Mouse (Mus musculus) CH12.LX (cell line): ENCODE results near the gene Thsd4. TPM values are rescaled to one million over a fixed set of nuclear protein-coding genes. Genes with fewer than 3 reads are reported as not detected.
A peak's percentile ranks its signal among the peaks of the same experiment; 100 is the strongest.

Source experiments
- DNase-seq: peaks from one replicate; pipeline ENCODE4 v3.0.0-alpha.2; 2013; ENCODE audit errors: extremely low read depth
- H3K27ac ChIP-seq: 2 replicates; pipeline ENCODE4 v1.5.1; 2012; ENCODE audit warnings: low read depth, mild to moderate bottlenecking, control low read depth, moderate library complexity; ENCODE audit not compliant: insufficient read depth
- H3K27me3 ChIP-seq: replicated peaks from 2 replicates; pipeline ENCODE3; 2012; ENCODE audit warnings: inconsistent platforms
- H3K36me3 ChIP-seq, 2 experiments: replicated peaks in 1 of 2; 2 replicates each; pipeline versions ENCODE3 to v1.6.1; 2012; ENCODE audit warnings: inconsistent platforms in 1 of 2, low read length in 1 of 2, mild to moderate bottlenecking in 1 of 2, mixed read lengths in 1 of 2, moderate library complexity in 1 of 2; ENCODE audit not compliant: control insufficient read depth in 1 of 2, insufficient read depth in 1 of 2
- H3K4me1 ChIP-seq, 2 experiments: 2 replicates each; pipeline ENCODE4 v1.6.1; 2012; ENCODE audit warnings: inconsistent platforms in 1 of 2, moderate library complexity in 1 of 2; ENCODE audit not compliant: insufficient read depth in 2 of 2, control insufficient read depth in 1 of 2
- H3K4me2 ChIP-seq: 2 replicates; pipeline ENCODE4 v1.6.1; 2012; ENCODE audit warnings: low read depth, mild to moderate bottlenecking, control low read depth; ENCODE audit not compliant: poor library complexity, insufficient read depth, severe bottlenecking
- H3K4me3 ChIP-seq, 3 experiments: fragments of 150-350 bp in 1 of 3; sonication (generic) in 1 of 3; replicated peaks in 1 of 3; 2 replicates each; pipeline versions ENCODE3 to v1.5.1; 2011 to 2012; ENCODE audit warnings: low read depth in 2 of 3, low read length in 2 of 3, mild to moderate bottlenecking in 2 of 3, moderate library complexity in 2 of 3, control low read depth in 1 of 3, improper control_type of control experiment in 1 of 3, inconsistent platforms in 1 of 3, mixed read lengths in 1 of 3; ENCODE audit not compliant: poor library complexity in 1 of 3
- H3K79me2 ChIP-seq: replicated peaks from 2 replicates; pipeline ENCODE4 v1.6.1; 2012; ENCODE audit warnings: mild to moderate bottlenecking, moderate library complexity; ENCODE audit not compliant: control insufficient read depth, poor library complexity, insufficient read depth, severe bottlenecking; ENCODE audit errors: extremely low read depth
- H3K9ac ChIP-seq: 2 replicates; pipeline ENCODE4 v1.6.1; 2012; ENCODE audit warnings: low read depth, mild to moderate bottlenecking, control low read depth, moderate library complexity; ENCODE audit not compliant: insufficient read depth
- H3K9me3 ChIP-seq: replicated peaks from 2 replicates; pipeline ENCODE3; 2012; ENCODE audit warnings: low read length, inconsistent platforms, mixed read lengths
- BHLHE40 ChIP-seq: IDR thresholded peaks from 2 replicates; pipeline ENCODE4 v1.6.1; 2011; ENCODE audit warnings: mild to moderate bottlenecking, low read depth, low read length, improper control_type of control experiment
- CHD1 ChIP-seq: IDR thresholded peaks from 2 replicates; pipeline ENCODE4 v1.6.1; 2012; ENCODE audit warnings: low read depth, low read length, improper control_type of control experiment, inconsistent platforms
- CHD2 ChIP-seq: IDR thresholded peaks from 2 replicates; pipeline ENCODE4 v1.6.1; 2011; ENCODE audit warnings: low read length, improper control_type of control experiment
- E2F4 ChIP-seq: IDR thresholded peaks from 2 replicates; pipeline ENCODE4 v1.6.1; 2011; ENCODE audit warnings: low read depth, low read length, improper control_type of control experiment; ENCODE audit not compliant: insufficient replicate concordance
- EP300 ChIP-seq: IDR thresholded peaks from 2 replicates; pipeline ENCODE4 v1.6.1; 2011; ENCODE audit warnings: low read length, improper control_type of control experiment
- ETS1 ChIP-seq: conservative IDR thresholded peaks from 2 replicates; pipeline ENCODE4 v1.6.1; 2012; ENCODE audit warnings: low read depth, mild to moderate bottlenecking, inconsistent platforms, low read length, improper control_type of control experiment, moderate library complexity
- GABPA ChIP-seq: IDR thresholded peaks from 2 replicates; pipeline ENCODE4 v1.6.1; 2012; ENCODE audit warnings: low read depth, low read length, improper control_type of control experiment, inconsistent platforms; ENCODE audit not compliant: insufficient replicate concordance
- IRF4 ChIP-seq: IDR thresholded peaks from 2 replicates; pipeline ENCODE4 v1.6.1; 2014; ENCODE audit warnings: low read depth, mild to moderate bottlenecking, inconsistent platforms, low read length, improper control_type of control experiment
- JUN ChIP-seq: IDR thresholded peaks from 2 replicates; pipeline ENCODE4 v1.6.1; 2011; ENCODE audit warnings: low read depth, mild to moderate bottlenecking, low read length, improper control_type of control experiment, moderate library complexity; ENCODE audit not compliant: insufficient read depth
- JUND ChIP-seq: conservative IDR thresholded peaks from 2 replicates; pipeline ENCODE4 v1.6.1; 2011; ENCODE audit warnings: low read depth, low read length, improper control_type of control experiment
- KAT2A ChIP-seq: IDR thresholded peaks from 2 replicates; pipeline ENCODE4 v1.6.1; 2012; ENCODE audit warnings: low read length, improper control_type of control experiment, inconsistent platforms; ENCODE audit not compliant: insufficient replicate concordance
- MAFK ChIP-seq: IDR thresholded peaks from 2 replicates; pipeline ENCODE4 v1.6.1; 2011; ENCODE audit warnings: low read length, improper control_type of control experiment; ENCODE audit not compliant: insufficient replicate concordance
- MAZ ChIP-seq: IDR thresholded peaks from 2 replicates; pipeline ENCODE4 v1.6.1; 2012; ENCODE audit warnings: low read depth, mild to moderate bottlenecking, inconsistent platforms, low read length, improper control_type of control experiment, moderate library complexity
- MYC ChIP-seq: IDR thresholded peaks from 2 replicates; pipeline ENCODE4 v1.6.1; 2011; ENCODE audit warnings: low read depth, mild to moderate bottlenecking, improper control_type of control experiment, low read length
- NELFE ChIP-seq: IDR thresholded peaks from 2 replicates; pipeline ENCODE4 v1.6.1; 2011; ENCODE audit warnings: low read depth, low read length, improper control_type of control experiment
- PAX5 ChIP-seq: IDR thresholded peaks from 2 replicates; pipeline ENCODE4 v1.6.1; 2012; ENCODE audit warnings: low read length, inconsistent platforms, mixed read lengths
- POLR2AphosphoS2 ChIP-seq: IDR thresholded peaks from 2 replicates; pipeline ENCODE4 v1.6.1; 2011; ENCODE audit warnings: low read depth, low read length, improper control_type of control experiment
- RAD21 ChIP-seq: IDR thresholded peaks from 2 replicates; pipeline ENCODE4 v1.6.1; 2011; ENCODE audit warnings: low read depth, mild to moderate bottlenecking, low read length, improper control_type of control experiment, moderate library complexity
- RCOR1 ChIP-seq: conservative IDR thresholded peaks from 2 replicates; pipeline ENCODE4 v1.6.1; 2012; ENCODE audit warnings: low read depth, mild to moderate bottlenecking, inconsistent platforms, low read length, improper control_type of control experiment
- SIN3A ChIP-seq: IDR thresholded peaks from 2 replicates; pipeline ENCODE4 v1.6.1; 2012; ENCODE audit warnings: low read length, improper control_type of control experiment, inconsistent platforms
- SMC3 ChIP-seq: IDR thresholded peaks from 2 replicates; pipeline ENCODE4 v1.6.1; 2011; ENCODE audit warnings: low read depth, low read length, improper control_type of control experiment
- TBP ChIP-seq: conservative IDR thresholded peaks from 2 replicates; pipeline ENCODE4 v1.6.1; 2011; ENCODE audit warnings: low read depth, low read length, improper control_type of control experiment
- UBTF ChIP-seq: IDR thresholded peaks from 2 replicates; pipeline ENCODE4 v1.6.1; 2012; ENCODE audit warnings: low read depth, mild to moderate bottlenecking, inconsistent platforms, low read length, improper control_type of control experiment, moderate library complexity
- USF1 ChIP-seq: IDR thresholded peaks from 2 replicates; pipeline ENCODE4 v1.6.1; 2014; ENCODE audit warnings: low read depth, mild to moderate bottlenecking, inconsistent platforms, low read length, improper control_type of control experiment
- ZKSCAN1 ChIP-seq: IDR thresholded peaks from 2 replicates; pipeline ENCODE4 v1.6.1; 2012; ENCODE audit warnings: low read depth, inconsistent platforms, low read length, improper control_type of control experiment, borderline replicate concordance
- ZMIZ1 ChIP-seq: IDR thresholded peaks from 2 replicates; pipeline ENCODE4 v1.6.1; 2012; ENCODE audit warnings: low read depth, mild to moderate bottlenecking, inconsistent platforms, low read length, improper control_type of control experiment
- ZNF384 ChIP-seq: IDR thresholded peaks from 2 replicates; pipeline ENCODE4 v1.6.1; 2012; ENCODE audit warnings: low read depth, low read length, improper control_type of control experiment, inconsistent platforms
- dilution Hi-C: fragments of 300-500 bp; cut with MboI; formaldehyde crosslinking; loops from 2 replicates; pipeline ENCODE4 v1.14.3; 2020; ENCODE audit warnings: low sequenced_read_pairs; ENCODE audit not compliant: extremely low pct_unique_long_range_greater_than_20kb, extremely low pct_ligation_motif_present
- in situ Hi-C: fragments of 300-500 bp; cut with MboI; formaldehyde crosslinking; loops from 3 replicates; pipeline ENCODE4 v1.14.3; 2019; ENCODE audit warnings: low sequenced_read_pairs, low pct_ligation_motif_present, low pct_unique_long_range_greater_than_20kb, mixed read lengths
- polyA plus RNA-seq: library from polyadenylated mRNA; unstranded; fragments of >175 nt; gene quantifications from 2 replicates; pipeline ENCODE4 v1.2.1, GENCODE M21; 2012; ENCODE audit warnings: low read depth; ENCODE audit not compliant: insufficient read length
- total RNA-seq, 2 experiments: library from RNA; depleted of rRNA; stranded (reverse); fragments of 300-350 nt in 1 of 2; fragments of >200 nt in 1 of 2; gene quantifications; 2 replicates each; pipeline ENCODE4 v1.2.3; 2012 to 2014

Gene Thsd4
- total and polyA plus RNA-seq, 3 experiments = not detected

GRCm38 (mm10) chr9:59989864-59990263 lies 532.0 kb downstream of the Thsd4 start (continued):
- TF ChIP-seq MAZ = no peak
- no peak for TF ChIP-seq CHD2
- TF ChIP-seq JUND = no peak
- peak; percentile 71 for TF ChIP-seq SMC3
- no peak for TF ChIP-seq SIN3A

GRCm38 (mm10) chr9:59985900-59986572 lies 535.8 kb downstream of the Thsd4 start:
- H3K27me3 ChIP-seq = no peaks in the 10 kb centered on the region
- dilution Hi-C loops (no loop called here), in situ Hi-C loops (no loop called here)
- TF ChIP-seq TBP = no peak
- TF ChIP-seq GABPA = no peak
- TF ChIP-seq KAT2A = no peak
- no peak for TF ChIP-seq CHD2
- TF ChIP-seq USF1 = no peak
- TF ChIP-seq RAD21 = no peak
- no peak for TF ChIP-seq UBTF
- TF ChIP-seq ZNF384 = no peak
- no peak for TF ChIP-seq ETS1
- no peak for TF ChIP-seq NELFE
- no peak for TF ChIP-seq RCOR1
- no peak for TF ChIP-seq CHD1
- DNase-seq = no peak
- H3K9me3 ChIP-seq = no peaks in the 10 kb centered on the region
- no peaks in the 10 kb centered on the region for H3K79me2 ChIP-seq
- no peak overlapping the region for H3K4me3 ChIP-seq
- H3K36me3 ChIP-seq = no peaks in the 10 kb centered on the region
- H3K4me1 ChIP-seq = no peaks in the 10 kb centered on the region; a peak in 1 of 4 replicates
- no peak overlapping the region for H3K9ac ChIP-seq
- H3K27ac ChIP-seq = no peak overlapping the region
- H3K4me2 ChIP-seq = no peak overlapping the region

GRCm38 (mm10) chr9:59981116-59981515 lies 540.7 kb downstream of the Thsd4 start:
- H3K9ac ChIP-seq = no peak overlapping the region
- H3K4me3 ChIP-seq = no peak overlapping the region
- no peaks in the 10 kb centered on the region for H3K79me2 ChIP-seq
- no peak overlapping the region for H3K4me2 ChIP-seq
- H3K9me3 ChIP-seq = no peaks in the 10 kb centered on the region
- H3K4me1 ChIP-seq = no peaks in the 10 kb centered on the region
- TF ChIP-seq PAX5 = no peak
- TF ChIP-seq MYC = no peak
- TF ChIP-seq ZKSCAN1 = no peak
- no peak for TF ChIP-seq MAZ
- TF ChIP-seq CHD1 = no peak
- TF ChIP-seq MAFK = no peak
- TF ChIP-seq EP300 = no peak
- no peak for TF ChIP-seq IRF4
- TF ChIP-seq ETS1 = no peak
- no peak for TF ChIP-seq JUN
- TF ChIP-seq CHD2 = no peak
- no peak for TF ChIP-seq SMC3
- TF ChIP-seq ZMIZ1 = no peak
- TF ChIP-seq GABPA = no peak
- no peak for TF ChIP-seq POLR2AphosphoS2
- TF ChIP-seq BHLHE40 = no peak
- no peak for TF ChIP-seq E2F4
- in situ Hi-C loops (no loop called here), dilution Hi-C loops (no loop called here)
- no peak overlapping the region for H3K27ac ChIP-seq
- H3K36me3 ChIP-seq = no peaks in the 10 kb centered on the region
- no peak for DNase-seq
- H3K27me3 ChIP-seq = no peaks in the 10 kb centered on the region
